Mouse (Mus musculus) midbrain, embryonic 16.5 days (tissue): ENCODE measurements at regions not wholly inside any gene's neighbourhood (a gene's known extent, or its start where the extent isn't known, plus 50 kb on each side); places are given as distances from the start of the nearest gene placed in this dataset.

ENCODE experiments used
- ATAC-seq: fragments of 200-750 bp; cut with Nextera tagmentation; 2 replicates; pipeline ENCODE4 v1.8.0; 2017; ENCODE audit warnings: moderate TSS enrichment
- H3K27ac ChIP-seq: fragments of 300-500 bp; sonication (generic); 2 replicates; pipeline ENCODE4 v1.5.1; 2014; ENCODE audit warnings: mild to moderate bottlenecking, low read length, mixed read lengths
- H3K27me3 ChIP-seq: fragments of 300-500 bp; sonication (generic); 2 replicates; pipeline ENCODE4 v1.6.1; 2014; ENCODE audit warnings: low read depth, low read length, mixed read lengths; ENCODE audit not compliant: control insufficient read depth, insufficient read depth
- H3K36me3 ChIP-seq: fragments of 300-500 bp; sonication (generic); 2 replicates; pipeline ENCODE4 v1.6.1; 2014; ENCODE audit warnings: mild to moderate bottlenecking, low read length, moderate library complexity, mixed read lengths; ENCODE audit not compliant: control insufficient read depth, insufficient read depth
- H3K4me1 ChIP-seq: fragments of 300-500 bp; sonication (generic); 2 replicates; pipeline ENCODE4 v1.6.1; 2014; ENCODE audit warnings: mild to moderate bottlenecking, low read length, mixed read lengths; ENCODE audit not compliant: control insufficient read depth, insufficient read depth
- H3K4me2 ChIP-seq: fragments of 300-500 bp; sonication (generic); 2 replicates; pipeline ENCODE4 v1.6.1; 2014; ENCODE audit warnings: mild to moderate bottlenecking, low read length, mixed read lengths
- H3K4me3 ChIP-seq: fragments of 300-500 bp; sonication (generic); 2 replicates; pipeline ENCODE4 v1.5.1; 2014; ENCODE audit warnings: low read depth, mild to moderate bottlenecking, low read length, moderate library complexity, mixed read lengths
- H3K9ac ChIP-seq: fragments of 300-500 bp; sonication (generic); 2 replicates; pipeline ENCODE4 v1.6.1; 2014; ENCODE audit warnings: low read depth, low read length, mixed read lengths
- H3K9me3 ChIP-seq: fragments of 300-500 bp; sonication (generic); replicated peaks from 2 replicates; pipeline ENCODE4 v1.6.1; 2014; ENCODE audit warnings: mild to moderate bottlenecking, low read length, mixed read lengths; ENCODE audit not compliant: control insufficient read depth, poor library complexity, severe bottlenecking
- WGBS: fragments of 180-500 bp; shearing (Covaris S2); extraction: QIAGEN DNeasy Blood & Tissue Kit; methylation state at CpG from one replicate; pipeline ENCODE4 v1.1.7; 2014; 5-methylcytosine and 5-hydroxymethylcytosine counted together

- Histone ChIP-seq H3K4me2 (no peak overlapping the region), H3K27me3 (no peaks in the 10 kb centered on the region), H3K9me3 (no peaks in the 10 kb centered on the region), H3K4me1 (no peaks in the 10 kb centered on the region), H3K4me3 (no peak overlapping the region), H3K27ac (no peak overlapping the region), H3K9ac (no peak overlapping the region), H3K36me3 (no peaks in the 10 kb centered on the region)
- no peak for ATAC-seq
- WGBS = 86% methylated on average over 6 of the region's 6 CpGs
These were observed 171.9 kb upstream of the Ubl3 start for GRCm38 (mm10) chr5:148724470-148724869.

GRCm38 (mm10) chr5:148723677-148724227 lies 171.2 kb upstream of the Ubl3 start:
- H3K4me3 ChIP-seq = no peak overlapping the region
- 94% methylated on average over 11 of the region's 11 CpGs for WGBS
- ATAC-seq = no peak
- H3K27ac ChIP-seq = no peak overlapping the region
- H3K36me3 ChIP-seq = no peaks in the 10 kb centered on the region
- H3K4me2 ChIP-seq = no peak overlapping the region
- no peaks in the 10 kb centered on the region for H3K4me1 ChIP-seq
- no peaks in the 10 kb centered on the region for H3K27me3 ChIP-seq
- no peak overlapping the region for H3K9ac ChIP-seq
- no peaks in the 10 kb centered on the region for H3K9me3 ChIP-seq

GRCm38 (mm10) chr5:148720604-148721003 lies 168.0 kb upstream of the Ubl3 start:
- H3K27ac ChIP-seq = no peak overlapping the region
- no peaks in the 10 kb centered on the region for H3K9me3 ChIP-seq
- WGBS = 91% methylated on average over 5 of the region's 5 CpGs
- H3K4me2 ChIP-seq = no peak overlapping the region
- no peaks in the 10 kb centered on the region for H3K4me1 ChIP-seq
- H3K36me3 ChIP-seq = no peaks in the 10 kb centered on the region
- no peaks in the 10 kb centered on the region for H3K27me3 ChIP-seq
- H3K9ac ChIP-seq = no peak overlapping the region
- ATAC-seq = no peak
- H3K4me3 ChIP-seq = no peak overlapping the region

GRCm38 (mm10) chr5:148716633-148717032 lies 164.0 kb upstream of the Ubl3 start:
- no peak for ATAC-seq
- WGBS = 92% methylated on average over 6 of the region's 6 CpGs
- Histone ChIP-seq H3K4me3 (no peak overlapping the region), H3K27ac (no peak overlapping the region), H3K27me3 (no peaks in the 10 kb centered on the region), H3K36me3 (no peaks in the 10 kb centered on the region), H3K9ac (no peak overlapping the region), H3K4me2 (no peak overlapping the region), H3K9me3 (no peaks in the 10 kb centered on the region), H3K4me1 (no peaks in the 10 kb centered on the region)

GRCm38 (mm10) chr5:148715218-148715991 lies 162.8 kb upstream of the Ubl3 start:
- H3K27me3 ChIP-seq = no peaks in the 10 kb centered on the region
- no peak overlapping the region for H3K4me3 ChIP-seq
- no peak overlapping the region for H3K27ac ChIP-seq
- no peak for ATAC-seq
- no peaks in the 10 kb centered on the region for H3K9me3 ChIP-seq
- H3K4me1 ChIP-seq = no peaks in the 10 kb centered on the region
- WGBS = 73% methylated on average over 15 of the region's 15 CpGs
- no peaks in the 10 kb centered on the region for H3K36me3 ChIP-seq
- H3K9ac ChIP-seq = no peak overlapping the region
- no peak overlapping the region for H3K4me2 ChIP-seq

- H3K4me2 ChIP-seq = no peak overlapping the region
- no peaks in the 10 kb centered on the region for H3K4me1 ChIP-seq
- no peak overlapping the region for H3K4me3 ChIP-seq
- no peaks in the 10 kb centered on the region for H3K27me3 ChIP-seq
- H3K27ac ChIP-seq = no peak overlapping the region
- ATAC-seq = no peak
- H3K9ac ChIP-seq = no peak overlapping the region
- H3K9me3 ChIP-seq = no peaks in the 10 kb centered on the region
- WGBS = 89% methylated on average over 4 of the region's 4 CpGs
- H3K36me3 ChIP-seq = no peaks in the 10 kb centered on the region
These were observed 162.2 kb upstream of the Ubl3 start for GRCm38 (mm10) chr5:148714807-148715206.

GRCm38 (mm10) chr5:148713796-148714195 lies 161.2 kb upstream of the Ubl3 start:
- no peak overlapping the region for H3K4me2 ChIP-seq
- no peak overlapping the region for H3K9ac ChIP-seq
- no peak for ATAC-seq
- no peaks in the 10 kb centered on the region for H3K9me3 ChIP-seq
- H3K27me3 ChIP-seq = no peaks in the 10 kb centered on the region
- H3K4me1 ChIP-seq = peaks cover 7% of the 10 kb centered on the region
- H3K27ac ChIP-seq = no peak overlapping the region
- 88% methylated on average over 5 of the region's 5 CpGs for WGBS
- H3K4me3 ChIP-seq = no peak overlapping the region
- no peaks in the 10 kb centered on the region for H3K36me3 ChIP-seq

- Histone ChIP-seq H3K4me2 (no peak overlapping the region), H3K9ac (no peak overlapping the region), H3K27me3 (no peaks in the 10 kb centered on the region), H3K9me3 (no peaks in the 10 kb centered on the region), H3K4me1 (peaks cover 14% of the 10 kb centered on the region), H3K36me3 (no peaks in the 10 kb centered on the region), H3K27ac (no peak overlapping the region), H3K4me3 (no peak overlapping the region)
- ATAC-seq = no peak
These were observed 160.4 kb upstream of the Ubl3 start for GRCm38 (mm10) chr5:148713039-148713438.

GRCm38 (mm10) chr5:148711570-148711969 lies 159.0 kb upstream of the Ubl3 start:
- H3K4me1 ChIP-seq = peaks cover 18% of the 10 kb centered on the region
- whole genome bisulfite sequencing = 79% methylated on average over 5 of the region's 5 CpGs
- no peak overlapping the region for H3K27ac ChIP-seq
- no peaks in the 10 kb centered on the region for H3K9me3 ChIP-seq
- no peak overlapping the region for H3K4me2 ChIP-seq
- H3K36me3 ChIP-seq = no peaks in the 10 kb centered on the region
- H3K9ac ChIP-seq = no peak overlapping the region
- no peaks in the 10 kb centered on the region for H3K27me3 ChIP-seq
- no peak for ATAC-seq
- H3K4me3 ChIP-seq = no peak overlapping the region
